Mouse (Mus musculus) ES-E14 (cell line): ENCODE data around the gene Habp2.

Source experiments
- CHD2 ChIP-seq: IDR thresholded peaks from 2 replicates; pipeline ENCODE4 v1.6.1; 2014; ENCODE audit warnings: mild to moderate bottlenecking, low read depth, low read length, inconsistent platforms
- HCFC1 ChIP-seq: IDR thresholded peaks from 2 replicates; pipeline ENCODE4 v1.6.1; 2012; ENCODE audit warnings: low read length, inconsistent platforms, borderline replicate concordance; ENCODE audit not compliant: insufficient read depth
- MAFK ChIP-seq: IDR thresholded peaks from 2 replicates; pipeline ENCODE4 v1.6.1; 2014; ENCODE audit warnings: mild to moderate bottlenecking, low read depth, low read length, inconsistent platforms; ENCODE audit not compliant: insufficient read depth
- ZNF384 ChIP-seq: IDR thresholded peaks from 2 replicates; pipeline ENCODE4 v1.6.1; 2012; ENCODE audit warnings: low read depth, low read length, inconsistent platforms

GRCm38 (mm10) chr19:56356480-56357373, 69.8 kb downstream of the Habp2 start:
- TF ChIP-seq ZNF384 = no peak
- TF ChIP-seq MAFK = peak; percentile 66; the same call in 1 of the 2 replicates
- no peak for TF ChIP-seq CHD2
- TF ChIP-seq HCFC1 = no peak
